Mouse (Mus musculus) kidney, embryonic 16.5 days (tissue): ENCODE results near the gene Gstt4. TPM values are rescaled to one million over a fixed set of nuclear protein-coding genes. Genes with fewer than 3 reads are reported as not detected.
"Not testable (repeated sequence)": the region's sequence is repeated elsewhere in the genome, so short reads cannot be mapped to it uniquely, and the experiment has no call there.

Experiments
- ATAC-seq: fragments of 200-750 bp; cut with Nextera tagmentation; 2 replicates; pipeline ENCODE4 v1.8.0; 2017; ENCODE audit warnings: moderate TSS enrichment; ENCODE audit not compliant: low FRiP score, low TSS enrichment
- H3K27ac ChIP-seq: fragments of 300-500 bp; sonication (generic); 2 replicates; pipeline ENCODE4 v1.5.1; 2014; ENCODE audit warnings: low read length
- H3K27me3 ChIP-seq: fragments of 300-500 bp; sonication (generic); 2 replicates; pipeline ENCODE4 v1.6.1; 2014; ENCODE audit warnings: low read length, control low read depth, mixed read lengths; ENCODE audit not compliant: insufficient read depth
- H3K36me3 ChIP-seq: fragments of 300-500 bp; sonication (generic); 2 replicates; pipeline ENCODE4 v1.6.1; 2014; ENCODE audit warnings: low read length, control low read depth, mixed read lengths; ENCODE audit not compliant: insufficient read depth
- H3K4me1 ChIP-seq: fragments of 300-500 bp; sonication (generic); 2 replicates; pipeline ENCODE4 v1.6.1; 2014; ENCODE audit warnings: low read length, control low read depth, mixed read lengths; ENCODE audit not compliant: insufficient read depth
- H3K4me2 ChIP-seq: fragments of 300-500 bp; sonication (generic); replicated peaks from 2 replicates; pipeline ENCODE4 v1.6.1; 2014; ENCODE audit warnings: low read depth, low read length
- H3K4me3 ChIP-seq: fragments of 300-500 bp; sonication (generic); 2 replicates; pipeline ENCODE4 v1.5.1; 2014; ENCODE audit warnings: mild to moderate bottlenecking, low read length
- H3K9ac ChIP-seq: fragments of 300-500 bp; sonication (generic); replicated peaks from 2 replicates; pipeline ENCODE4 v1.6.1; 2014; ENCODE audit warnings: low read length
- H3K9me3 ChIP-seq: fragments of 300-500 bp; sonication (generic); 2 replicates; pipeline ENCODE4 v1.6.1; 2016; ENCODE audit warnings: low read length, control low read depth
- WGBS: fragments of 180-500 bp; shearing (Covaris S2); extraction: QIAGEN DNeasy Blood & Tissue Kit; methylation state at CpG from one replicate; pipeline ENCODE4 v1.1.7; 2014; 5-methylcytosine and 5-hydroxymethylcytosine counted together
- polyA plus RNA-seq: library from polyadenylated mRNA; unstranded; fragments of >200 nt; fragmentation: Nextera tagmentation; extraction: Ambion mirVana; gene quantifications from 2 replicates; pipeline ENCODE4 v1.2.1, GENCODE M21; 2015

Gene Gstt4
- not detected in 2 replicates for polyA plus RNA-seq

- Histone ChIP-seq H3K9me3 (no peaks in the 10 kb centered on the region), H3K4me3 (no peak within 1 kb of the TSS), H3K9ac (no peak within 1 kb of the TSS), H3K36me3 (no peaks in the 10 kb centered on the region), H3K4me1 (no peaks in the 10 kb centered on the region), H3K27ac (no peak within 1 kb of the TSS), H3K4me2 (no peak within 1 kb of the TSS), H3K27me3 (no peaks in the 10 kb centered on the region)
- WGBS: 89% methylated on average over 2 of the region's 2 CpGs
- no peak for ATAC-seq
Measured at GRCm38 (mm10) chr10:75822443-75822842, at the start of gene Gstt4. Gene Gstt4 (minus strand): TSS chr10:75822543.

DNA sequence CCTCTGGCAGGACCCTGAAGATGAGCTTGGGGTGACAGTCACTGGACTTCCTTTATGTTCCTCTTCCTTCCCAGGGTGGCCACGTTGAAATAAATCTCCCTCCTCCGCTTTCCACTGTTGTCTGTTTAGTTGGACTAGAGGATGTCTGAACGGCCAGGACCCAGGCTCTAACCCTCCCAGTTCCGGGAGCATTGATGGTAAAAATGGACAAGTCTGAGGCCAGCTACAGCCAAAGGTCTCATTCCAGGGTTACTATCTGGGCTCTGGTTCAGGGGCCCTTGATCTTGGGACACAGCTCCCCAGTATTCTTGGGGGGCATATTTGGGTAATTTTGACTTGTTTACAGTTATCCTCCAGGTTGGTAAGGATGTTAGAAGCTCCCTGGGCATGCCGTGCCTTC, 39.2 kb upstream of the Gstt4 start:
- Histone ChIP-seq H3K9me3 (no peaks in the 10 kb centered on the region), H3K4me2 (no peak overlapping the region), H3K9ac (no peak overlapping the region), H3K27me3 (no peaks in the 10 kb centered on the region), H3K4me1 (peaks cover 20% of the 10 kb centered on the region), H3K4me3 (no peak overlapping the region), H3K27ac (no peak overlapping the region), H3K36me3 (peaks cover 16% of the 10 kb centered on the region)
- WGBS: 76% methylated on average over 5 of the region's 5 CpGs
- ATAC-seq: no peak

GRCm38 (mm10) chr10:75860746-75861145, 38.4 kb upstream of the Gstt4 start:
- Histone ChIP-seq H3K4me3 (no peak overlapping the region), H3K27me3 (no peaks in the 10 kb centered on the region), H3K4me2 (no peak overlapping the region), H3K9me3 (no peaks in the 10 kb centered on the region), H3K27ac (peak overlapping the region; percentile 95), H3K4me1 (peaks cover 20% of the 10 kb centered on the region), H3K9ac (peak overlapping the region; percentile 93; the same call in 1 of the 2 replicates), H3K36me3 (peaks cover 17% of the 10 kb centered on the region)
- ATAC-seq: no peak
- 40% methylated on average over 7 of the region's 7 CpGs for WGBS

GRCm38 (mm10) chr10:75859786-75860470, 37.6 kb upstream of the Gstt4 start, which contains the start of gene Mif:
Gene Mif (minus strand): TSS chr10:75860240.
- not testable (repeated sequence) for H3K27me3 ChIP-seq, H3K9me3 ChIP-seq
- peak within 1 kb of the TSS; percentile 69 for H3K4me2 ChIP-seq
- H3K4me3 ChIP-seq: peak within 1 kb of the TSS; percentile 80
- H3K9ac ChIP-seq: peak within 1 kb of the TSS; percentile 93
- peaks cover 20% of the 10 kb centered on the region for H3K4me1 ChIP-seq
- peak within 1 kb of the TSS; percentile 95 for H3K27ac ChIP-seq
- H3K36me3 ChIP-seq: peaks cover 17% of the 10 kb centered on the region
- peak; percentile 96 for ATAC-seq
- 1% methylated on average over 43 of the region's 46 CpGs for WGBS

DNA sequence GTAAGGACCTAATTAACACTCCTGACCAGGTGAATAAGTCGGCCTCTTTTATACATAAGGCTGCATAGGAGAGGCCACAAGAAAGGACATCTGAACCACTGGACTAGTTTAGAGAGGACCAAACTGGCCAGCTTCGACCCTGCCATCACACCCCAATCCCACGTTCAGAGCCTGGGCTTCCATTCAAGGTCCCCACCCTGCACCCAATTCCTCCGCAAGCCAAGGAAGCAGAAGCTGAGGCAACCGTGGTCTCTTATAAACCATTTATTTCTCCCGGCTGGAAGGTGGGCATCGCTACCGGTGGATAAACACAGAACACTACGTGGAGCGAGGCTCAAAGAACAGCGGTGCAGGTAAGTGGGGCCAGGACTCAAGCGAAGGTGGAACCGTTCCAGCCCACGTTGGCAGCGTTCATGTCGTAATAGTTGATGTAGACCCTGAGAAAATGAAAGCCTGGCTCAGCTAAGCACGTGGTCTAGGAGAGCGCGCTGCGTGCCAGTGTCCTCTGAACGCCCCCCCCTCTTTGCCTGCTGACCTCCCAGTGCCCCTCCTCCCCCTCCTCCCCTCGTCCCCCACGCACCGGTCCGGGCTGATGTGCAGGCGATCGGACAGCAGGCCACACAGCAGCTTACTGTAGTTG, 36.9 kb upstream of the Gstt4 start:
- 2% methylated on average over 20 of the region's 27 CpGs for WGBS
- peak overlapping the region; percentile 93 for H3K9ac ChIP-seq
- no peaks in the 10 kb centered on the region for H3K9me3 ChIP-seq
- H3K4me3 ChIP-seq: peak overlapping the region; percentile 80
- H3K4me2 ChIP-seq: peak overlapping the region; percentile 69
- ATAC-seq: peak; percentile 70
- H3K36me3 ChIP-seq: peaks cover 17% of the 10 kb centered on the region
- peaks cover 20% of the 10 kb centered on the region for H3K4me1 ChIP-seq
- H3K27me3 ChIP-seq: no peaks in the 10 kb centered on the region
- H3K27ac ChIP-seq: peak overlapping the region; percentile 95

GRCm38 (mm10) chr10:75857598-75857997, 35.3 kb upstream of the Gstt4 start:
- no peak for ATAC-seq
- no peak overlapping the region for H3K9ac ChIP-seq
- WGBS: 87% methylated on average over 4 of the region's 4 CpGs
- peaks cover 17% of the 10 kb centered on the region for H3K36me3 ChIP-seq
- no peak overlapping the region for H3K27ac ChIP-seq
- H3K4me2 ChIP-seq: no peak overlapping the region
- H3K4me1 ChIP-seq: peaks cover 20% of the 10 kb centered on the region
- no peaks in the 10 kb centered on the region for H3K27me3 ChIP-seq
- H3K4me3 ChIP-seq: no peak overlapping the region
- no peaks in the 10 kb centered on the region for H3K9me3 ChIP-seq

GRCm38 (mm10) chr10:75856976-75857375, 34.6 kb upstream of the Gstt4 start:
- H3K9ac ChIP-seq: no peak overlapping the region
- peaks cover 20% of the 10 kb centered on the region for H3K4me1 ChIP-seq
- no peak overlapping the region for H3K4me2 ChIP-seq
- WGBS: 72% methylated on average over 3 of the region's 3 CpGs
- no peak for ATAC-seq
- H3K27me3 ChIP-seq: no peaks in the 10 kb centered on the region
- H3K4me3 ChIP-seq: no peak overlapping the region
- H3K27ac ChIP-seq: no peak overlapping the region
- no peaks in the 10 kb centered on the region for H3K9me3 ChIP-seq
- peaks cover 17% of the 10 kb centered on the region for H3K36me3 ChIP-seq

DNA sequence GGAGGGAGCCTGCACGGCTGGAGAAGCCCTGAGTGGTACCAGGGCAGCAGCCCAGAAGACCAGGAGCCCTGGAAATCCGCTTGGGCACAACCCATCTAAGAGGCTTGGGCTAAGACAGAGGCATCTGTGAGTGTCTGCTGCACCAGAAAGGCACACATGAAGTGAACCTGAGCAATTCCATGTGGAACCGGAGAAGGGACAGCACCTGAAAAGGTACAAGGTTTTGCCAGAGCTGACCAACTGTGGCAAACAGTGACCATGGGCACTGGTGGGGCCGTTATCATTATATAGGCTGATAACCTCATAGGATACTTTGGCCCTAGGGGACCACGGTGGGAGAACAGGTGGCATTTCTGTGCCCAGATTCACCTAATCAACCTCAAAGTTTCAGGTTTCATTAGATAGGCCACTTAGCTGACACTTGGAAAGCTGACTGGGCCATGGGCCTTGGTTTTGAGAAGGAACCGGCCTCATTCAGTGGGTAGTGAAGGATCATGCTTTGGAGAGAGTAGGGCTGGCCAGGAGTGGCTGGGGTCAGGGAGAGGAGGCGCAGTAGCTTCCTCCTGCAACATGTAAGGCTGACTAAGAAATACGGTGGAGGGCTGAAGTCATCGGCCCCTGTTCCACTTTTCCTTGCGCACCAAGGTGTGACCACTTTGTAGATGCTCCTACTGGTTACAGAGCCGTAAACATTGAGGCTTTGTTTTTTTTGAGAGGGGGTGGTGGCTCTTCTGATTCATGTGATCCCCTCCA, 34.0 kb upstream of the Gstt4 start:
- no peak for ATAC-seq
- no peak overlapping the region for H3K4me2 ChIP-seq
- H3K9me3 ChIP-seq: no peaks in the 10 kb centered on the region
- H3K4me3 ChIP-seq: no peak overlapping the region
- peaks cover 24% of the 10 kb centered on the region for H3K4me1 ChIP-seq
- H3K9ac ChIP-seq: no peak overlapping the region
- H3K36me3 ChIP-seq: peaks cover 17% of the 10 kb centered on the region
- 74% methylated on average over 11 of the region's 11 CpGs for WGBS
- no peaks in the 10 kb centered on the region for H3K27me3 ChIP-seq
- H3K27ac ChIP-seq: no peak overlapping the region

GRCm38 (mm10) chr10:75855416-75855981, 33.2 kb upstream of the Gstt4 start:
- Histone ChIP-seq H3K27me3 (no peaks in the 10 kb centered on the region), H3K4me1 (peaks cover 26% of the 10 kb centered on the region), H3K9me3 (no peaks in the 10 kb centered on the region), H3K27ac (no peak overlapping the region), H3K4me3 (no peak overlapping the region), H3K36me3 (peaks cover 17% of the 10 kb centered on the region), H3K4me2 (no peak overlapping the region), H3K9ac (no peak overlapping the region)
- ATAC-seq: no peak
- 90% methylated on average over 15 of the region's 15 CpGs for WGBS
